Mouse (Mus musculus): ENCODE results near the gene Olfr145. TPM values are rescaled to one million over a fixed set of nuclear protein-coding genes. Genes with fewer than 3 reads are reported as not detected.

Gene Olfr145
- not detected in 2 replicates for polyA plus RNA-seq (2014; fragmentation: Nextera tagmentation; extraction: Ambion mirVana)

- no peaks in the 10 kb centered on the region for H3K36me3 ChIP-seq (ENCODE audit: control insufficient read depth, insufficient read depth, low read length)
- 31% methylated on average over 2 of the region's 2 CpGs for WGBS
Observed at GRCm38 (mm10) chr9:37896661-37897060, at the start of gene Olfr145. Gene Olfr145 (plus strand): TSS chr9:37896724.

DNA sequence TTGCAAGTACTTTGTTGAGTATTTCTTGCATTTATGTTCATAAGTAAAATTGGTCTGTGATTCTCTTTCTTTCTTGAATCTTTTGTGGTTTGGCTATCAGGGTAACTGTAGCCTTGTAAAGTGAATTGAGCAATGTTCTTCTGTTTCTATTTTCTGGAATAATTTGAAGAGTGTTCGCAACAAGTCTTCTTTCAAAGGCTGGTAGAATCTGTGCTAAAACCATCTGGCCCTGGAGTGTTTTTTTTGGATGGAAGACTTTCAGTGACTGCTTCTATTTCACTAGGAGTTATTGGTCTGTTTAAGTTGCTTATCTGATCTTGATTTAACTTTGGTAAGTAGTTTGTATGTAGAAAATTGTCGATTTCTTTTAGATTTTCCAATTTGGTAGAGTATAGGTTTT is 47.3 kb upstream of the Olfr145 start:
- Histone ChIP-seq H3K9ac (replicated peaks; ENCODE audit: low read depth, low read length) (no peak overlapping the region), H3K9me3 (ENCODE audit: control insufficient read depth, low read length) (no peaks in the 10 kb centered on the region), H3K27ac (ENCODE audit: low read depth, low read length) (no peak overlapping the region), H3K36me3 (ENCODE audit: control insufficient read depth, insufficient read depth, low read length) (no peaks in the 10 kb centered on the region), H3K4me1 (ENCODE audit: control insufficient read depth, insufficient read depth, low read length) (no peaks in the 10 kb centered on the region), H3K4me3 (ENCODE audit: low read depth, low read length) (no peak overlapping the region), H3K27me3 (ENCODE audit: control insufficient read depth, insufficient read depth, low read length) (no peaks in the 10 kb centered on the region), H3K4me2 (ENCODE audit: low read depth, low read length) (no peak overlapping the region)
- no peak for ATAC-seq (ENCODE audit: low read depth)
- WGBS, result 91% methylated on average over 2 of the region's 2 CpGs

More at GRCm38 (mm10) chr9:37896661-37897060, at the start of gene Olfr145:
- no peak within 1 kb of the TSS for H3K4me3 ChIP-seq (ENCODE audit: low read depth, low read length)
- H3K9me3 ChIP-seq (ENCODE audit: control insufficient read depth, low read length), result no peaks in the 10 kb centered on the region
- H3K4me1 ChIP-seq (ENCODE audit: control insufficient read depth, insufficient read depth, low read length), result no peaks in the 10 kb centered on the region
- ATAC-seq (ENCODE audit: low read depth), result no peak
- H3K27ac ChIP-seq (ENCODE audit: low read depth, low read length), result no peak within 1 kb of the TSS
- no peaks in the 10 kb centered on the region for H3K27me3 ChIP-seq (ENCODE audit: control insufficient read depth, insufficient read depth, low read length)
- H3K9ac ChIP-seq (replicated peaks; ENCODE audit: low read depth, low read length), result no peak within 1 kb of the TSS
- no peak within 1 kb of the TSS for H3K4me2 ChIP-seq (ENCODE audit: low read depth, low read length)

DNA sequence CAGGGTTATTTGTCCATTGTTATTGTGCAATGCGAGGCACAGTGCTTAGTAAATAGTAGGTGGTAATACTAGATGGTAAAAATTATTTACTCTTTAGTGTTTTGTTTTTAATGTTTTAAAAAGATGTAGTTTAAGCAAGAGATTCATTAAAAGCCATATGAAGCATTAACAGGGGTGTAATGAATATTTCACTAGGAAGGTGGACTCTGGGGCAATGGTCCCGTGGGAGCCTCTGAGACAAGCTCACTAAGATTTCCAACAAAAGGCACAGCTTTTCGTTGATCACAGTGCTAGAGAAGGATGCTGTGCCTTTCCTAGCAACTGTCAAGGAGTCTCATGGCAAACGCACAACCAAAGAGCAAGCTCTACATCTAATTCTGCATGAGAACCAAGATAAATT is 42.6 kb upstream of the Olfr145 start, which contains the start of gene Olfr877:
Gene Olfr877, plus strand, starts transcription at position 301 of the 400 bp plus-strand sequence.
- H3K9me3 ChIP-seq (ENCODE audit: control insufficient read depth, low read length), result no peaks in the 10 kb centered on the region
- ATAC-seq (ENCODE audit: low read depth), result no peak
- no peak within 1 kb of the TSS for H3K27ac ChIP-seq (ENCODE audit: low read depth, low read length)
- no peaks in the 10 kb centered on the region for H3K36me3 ChIP-seq (ENCODE audit: control insufficient read depth, insufficient read depth, low read length)
- no peak within 1 kb of the TSS for H3K4me2 ChIP-seq (ENCODE audit: low read depth, low read length)
- H3K9ac ChIP-seq (replicated peaks; ENCODE audit: low read depth, low read length), result no peak within 1 kb of the TSS
- WGBS, result 75% methylated on average over 4 of the region's 4 CpGs
- H3K4me1 ChIP-seq (ENCODE audit: control insufficient read depth, insufficient read depth, low read length), result no peaks in the 10 kb centered on the region
- H3K27me3 ChIP-seq (ENCODE audit: control insufficient read depth, insufficient read depth, low read length), result no peaks in the 10 kb centered on the region
- H3K4me3 ChIP-seq (ENCODE audit: low read depth, low read length), result no peak within 1 kb of the TSS

DNA sequence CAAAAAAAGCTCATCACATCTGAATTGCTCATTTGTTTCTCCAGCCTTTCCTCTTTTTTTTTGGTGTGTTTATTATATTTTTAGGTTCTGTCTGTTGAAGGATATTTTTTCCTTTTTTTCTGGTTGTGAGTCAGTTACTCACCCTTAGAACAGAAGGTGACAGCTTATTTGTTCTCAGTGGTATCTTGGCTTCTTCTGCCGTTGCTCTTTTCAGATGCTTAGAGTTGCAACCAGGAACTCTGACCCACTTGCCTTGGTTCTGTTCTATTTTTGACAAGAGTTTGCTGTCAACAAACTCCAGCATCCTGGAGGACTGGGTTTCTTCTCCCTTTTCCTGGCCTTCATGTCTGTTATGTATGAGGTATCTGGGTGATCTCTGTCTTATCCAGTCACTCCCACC is 33.2 kb upstream of the Olfr145 start:
- Histone ChIP-seq H3K4me3 (ENCODE audit: low read depth, low read length) (no peak overlapping the region), H3K27ac (ENCODE audit: low read depth, low read length) (no peak overlapping the region), H3K27me3 (ENCODE audit: control insufficient read depth, insufficient read depth, low read length) (no peaks in the 10 kb centered on the region), H3K4me1 (ENCODE audit: control insufficient read depth, insufficient read depth, low read length) (no peaks in the 10 kb centered on the region), H3K9me3 (ENCODE audit: control insufficient read depth, low read length) (no peaks in the 10 kb centered on the region), H3K4me2 (ENCODE audit: low read depth, low read length) (no peak overlapping the region), H3K36me3 (ENCODE audit: control insufficient read depth, insufficient read depth, low read length) (no peaks in the 10 kb centered on the region), H3K9ac (replicated peaks; ENCODE audit: low read depth, low read length) (no peak overlapping the region)
- WGBS, result 61% methylated on average over 1 of the region's 1 CpGs
- no peak for ATAC-seq (ENCODE audit: low read depth)

DNA sequence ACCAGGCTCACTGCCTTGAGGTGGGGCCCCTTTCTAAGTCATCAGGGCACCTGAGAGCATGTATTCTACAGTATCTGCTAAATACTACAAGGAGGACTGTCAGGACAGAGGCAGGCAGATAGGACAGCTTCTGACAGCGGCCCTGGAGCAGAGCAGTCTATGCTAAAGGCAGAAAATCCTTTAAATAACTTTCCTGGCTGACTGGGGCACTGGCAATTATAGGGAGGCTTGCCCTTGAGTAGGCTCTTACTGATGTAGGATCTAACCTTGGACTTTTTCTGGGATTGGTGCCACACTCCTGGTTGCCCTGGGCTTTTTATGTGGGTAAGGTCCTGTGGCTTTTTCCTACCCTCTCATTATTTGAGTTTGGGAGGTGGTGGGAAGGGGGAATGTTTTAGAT is 26.3 kb upstream of the Olfr145 start:
- Histone ChIP-seq H3K36me3 (ENCODE audit: control insufficient read depth, insufficient read depth, low read length) (no peaks in the 10 kb centered on the region), H3K27ac (ENCODE audit: low read depth, low read length) (no peak overlapping the region), H3K9ac (replicated peaks; ENCODE audit: low read depth, low read length) (no peak overlapping the region), H3K4me1 (ENCODE audit: control insufficient read depth, insufficient read depth, low read length) (no peaks in the 10 kb centered on the region), H3K4me3 (ENCODE audit: low read depth, low read length) (no peak overlapping the region), H3K27me3 (ENCODE audit: control insufficient read depth, insufficient read depth, low read length) (no peaks in the 10 kb centered on the region), H3K4me2 (ENCODE audit: low read depth, low read length) (no peak overlapping the region), H3K9me3 (ENCODE audit: control insufficient read depth, low read length) (no peaks in the 10 kb centered on the region)
- 72% methylated on average over 1 of the region's 1 CpGs for WGBS
- no peak for ATAC-seq (ENCODE audit: low read depth)

- H3K27me3 ChIP-seq (ENCODE audit: control insufficient read depth, insufficient read depth, low read length), result no peaks in the 10 kb centered on the region
- no peak overlapping the region for H3K27ac ChIP-seq (ENCODE audit: low read depth, low read length)
- no peak for ATAC-seq (ENCODE audit: low read depth)
- H3K9me3 ChIP-seq (ENCODE audit: control insufficient read depth, low read length), result no peaks in the 10 kb centered on the region
- no peak overlapping the region for H3K4me2 ChIP-seq (ENCODE audit: low read depth, low read length)
- no peaks in the 10 kb centered on the region for H3K4me1 ChIP-seq (ENCODE audit: control insufficient read depth, insufficient read depth, low read length)
- 75% methylated on average over 1 of the region's 1 CpGs for WGBS
- H3K4me3 ChIP-seq (ENCODE audit: low read depth, low read length), result no peak overlapping the region
- H3K9ac ChIP-seq (replicated peaks; ENCODE audit: low read depth, low read length), result no peak overlapping the region
- H3K36me3 ChIP-seq (ENCODE audit: control insufficient read depth, insufficient read depth, low read length), result no peaks in the 10 kb centered on the region
Observed at GRCm38 (mm10) chr9:37871097-37871496, 25.4 kb upstream of the Olfr145 start.

- H3K9ac ChIP-seq (replicated peaks; ENCODE audit: low read depth, low read length), result no peak overlapping the region
- H3K27ac ChIP-seq (ENCODE audit: low read depth, low read length), result no peak overlapping the region
- H3K27me3 ChIP-seq (ENCODE audit: control insufficient read depth, insufficient read depth, low read length), result no peaks in the 10 kb centered on the region
- no peak for ATAC-seq (ENCODE audit: low read depth)
- H3K4me2 ChIP-seq (ENCODE audit: low read depth, low read length), result no peak overlapping the region
- no peaks in the 10 kb centered on the region for H3K9me3 ChIP-seq (ENCODE audit: control insufficient read depth, low read length)
- WGBS, result 65% methylated on average over 1 of the region's 1 CpGs
- no peak overlapping the region for H3K4me3 ChIP-seq (ENCODE audit: low read depth, low read length)
- no peaks in the 10 kb centered on the region for H3K36me3 ChIP-seq (ENCODE audit: control insufficient read depth, insufficient read depth, low read length)
- no peaks in the 10 kb centered on the region for H3K4me1 ChIP-seq (ENCODE audit: control insufficient read depth, insufficient read depth, low read length)
Observed at GRCm38 (mm10) chr9:37871536-37871935, 25.0 kb upstream of the Olfr145 start.

DNA sequence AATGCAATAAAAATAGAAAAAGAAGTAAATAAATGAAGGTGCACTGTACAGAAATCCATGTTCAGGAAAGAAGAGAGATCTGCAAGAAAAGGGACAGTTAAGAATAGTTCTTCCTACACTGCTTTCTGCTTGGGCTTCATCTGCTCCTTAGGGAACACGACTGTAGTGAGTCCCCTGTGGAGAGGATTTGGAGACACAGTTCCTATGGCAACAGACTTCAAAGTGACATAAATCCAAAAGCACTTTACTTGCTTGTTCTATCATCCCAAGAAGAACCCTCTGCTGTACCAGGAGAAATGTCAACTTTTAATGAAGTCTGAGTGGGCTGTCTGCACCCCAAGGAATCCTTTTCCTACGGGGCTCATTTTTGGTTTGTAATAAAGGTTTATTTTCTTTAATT is 5.6 kb upstream of the Olfr145 start:
- Histone ChIP-seq H3K27ac (ENCODE audit: low read depth, low read length) (no peak overlapping the region), H3K9me3 (ENCODE audit: control insufficient read depth, low read length) (no peaks in the 10 kb centered on the region), H3K4me3 (ENCODE audit: low read depth, low read length) (no peak overlapping the region), H3K36me3 (ENCODE audit: control insufficient read depth, insufficient read depth, low read length) (no peaks in the 10 kb centered on the region), H3K4me1 (ENCODE audit: control insufficient read depth, insufficient read depth, low read length) (no peaks in the 10 kb centered on the region), H3K4me2 (ENCODE audit: low read depth, low read length) (no peak overlapping the region), H3K27me3 (ENCODE audit: control insufficient read depth, insufficient read depth, low read length) (no peaks in the 10 kb centered on the region), H3K9ac (replicated peaks; ENCODE audit: low read depth, low read length) (no peak overlapping the region)
- no peak for ATAC-seq (ENCODE audit: low read depth)
- 41% methylated on average over 2 of the region's 2 CpGs for WGBS

DNA sequence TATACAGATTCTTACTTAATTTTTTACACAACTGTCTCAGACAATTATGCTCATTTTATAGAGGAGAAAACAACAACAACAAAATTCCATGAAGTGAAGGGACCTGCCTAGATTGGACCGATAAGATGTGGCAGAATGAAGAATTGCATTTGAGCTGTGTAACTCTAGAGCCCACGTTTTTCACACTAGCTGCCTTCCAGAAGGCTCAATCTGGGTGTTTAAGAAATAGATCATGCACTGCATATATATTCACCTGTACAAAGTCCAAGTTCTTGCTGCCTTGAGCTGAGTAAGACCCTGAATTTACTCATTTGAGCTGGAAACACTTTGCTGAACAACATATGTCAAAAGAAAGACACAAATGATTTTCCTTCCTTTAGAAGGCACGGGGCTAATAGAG is 9.0 kb downstream of the Olfr145 start:
- Histone ChIP-seq H3K27me3 (ENCODE audit: control insufficient read depth, insufficient read depth, low read length) (no peaks in the 10 kb centered on the region), H3K9me3 (ENCODE audit: control insufficient read depth, low read length) (no peaks in the 10 kb centered on the region), H3K4me1 (ENCODE audit: control insufficient read depth, insufficient read depth, low read length) (no peaks in the 10 kb centered on the region), H3K4me3 (ENCODE audit: low read depth, low read length) (no peak overlapping the region), H3K9ac (replicated peaks; ENCODE audit: low read depth, low read length) (no peak overlapping the region), H3K27ac (ENCODE audit: low read depth, low read length) (no peak overlapping the region), H3K4me2 (ENCODE audit: low read depth, low read length) (no peak overlapping the region), H3K36me3 (ENCODE audit: control insufficient read depth, insufficient read depth, low read length) (no peaks in the 10 kb centered on the region)
- ATAC-seq (ENCODE audit: low read depth), result no peak
- WGBS, result 76% methylated on average over 3 of the region's 3 CpGs

GRCm38 (mm10) chr9:37917540-37917939 is 21.0 kb downstream of the Olfr145 start, which contains the start of gene Olfr878:
Gene Olfr878 (plus strand): TSS chr9:37917840.
- no peak for ATAC-seq (ENCODE audit: low read depth)
- Histone ChIP-seq H3K9me3 (ENCODE audit: control insufficient read depth, low read length) (no peaks in the 10 kb centered on the region), H3K4me1 (ENCODE audit: control insufficient read depth, insufficient read depth, low read length) (no peaks in the 10 kb centered on the region), H3K36me3 (ENCODE audit: control insufficient read depth, insufficient read depth, low read length) (no peaks in the 10 kb centered on the region), H3K9ac (replicated peaks; ENCODE audit: low read depth, low read length) (no peak within 1 kb of the TSS), H3K4me2 (ENCODE audit: low read depth, low read length) (no peak within 1 kb of the TSS), H3K4me3 (ENCODE audit: low read depth, low read length) (no peak within 1 kb of the TSS), H3K27ac (ENCODE audit: low read depth, low read length) (no peak within 1 kb of the TSS), H3K27me3 (ENCODE audit: control insufficient read depth, insufficient read depth, low read length) (no peaks in the 10 kb centered on the region)
- WGBS, result 76% methylated on average over 2 of the region's 2 CpGs
